Mouse (Mus musculus) bone marrow, adult 2 months (tissue): ENCODE measurements at regions not wholly inside any gene's neighbourhood (a gene's known extent, or its start where the extent isn't known, plus 50 kb on each side); places are given as distances from the start of the nearest gene placed in this dataset.

Experiments used
- CTCF ChIP-seq: fragments of 200-500 bp; IDR thresholded peaks from 2 replicates; pipeline ENCODE4 v1.5.1; 2011; ENCODE audit warnings: low read length, control low read depth; ENCODE audit not compliant: control insufficient read depth, insufficient read depth
- POLR2A ChIP-seq: fragments of 200-500 bp; IDR thresholded peaks from 2 replicates; pipeline ENCODE4 v1.6.1; 2011; ENCODE audit warnings: low read depth, mild to moderate bottlenecking, control low read depth, low read length, borderline replicate concordance; ENCODE audit not compliant: control insufficient read depth

- TF ChIP-seq CTCF: no peak
- no peak for TF ChIP-seq POLR2A
Measured at GRCm38 (mm10) chr14:115039524-115039923, 52.5 kb upstream of the Gpc5 start.
